Mouse (Mus musculus) liver, embryonic 14.5 days (tissue): ENCODE results near the gene Frat1.

Source experiments
- CTCF ChIP-seq: IDR thresholded peaks from 2 replicates; pipeline ENCODE4 v1.5.1; 2016; ENCODE audit warnings: antibody characterized with exemption, low read depth, control low read depth
- EP300 ChIP-seq: IDR thresholded peaks from 2 replicates; pipeline ENCODE4 v1.6.1; 2016; ENCODE audit warnings: antibody characterized with exemption, low read depth

GRCm38 (mm10) chr19:41832501-41833201, 2.9 kb downstream of the Frat1 start:
- TF ChIP-seq CTCF (no peak), EP300 (peak; percentile 37; the same call in 1 of the 2 replicates)
